Mouse (Mus musculus): ENCODE results near the gene Reln. TPM values are rescaled to one million over a fixed set of nuclear protein-coding genes. Genes with fewer than 3 reads are reported as not detected.

Gene Reln
- polyA plus RNA-seq, 1 experiment from 2014 or later, result 36.0 TPM

GRCm38 (mm10) chr5:22196476-22196875 lies 148.0 kb downstream of the Reln start:
- Histone ChIP-seq H3K4me1 (no peaks in the 10 kb centered on the region; the same call in 1 of the 2 replicates), H3K4me3 (no peak overlapping the region), H3K9me3 (no peaks in the 10 kb centered on the region), H3K27ac (no peak overlapping the region), H3K27me3 (replicated peaks) (no peaks in the 10 kb centered on the region), H3K36me3 (no peaks in the 10 kb centered on the region), H3K9ac (no peak overlapping the region), H3K4me2 (replicated peaks) (no peak overlapping the region)
- 40% methylated on average over 4 of the region's 4 CpGs for WGBS
- ATAC-seq (ENCODE audit: low FRiP score, low read depth), result peak; percentile 83

DNA sequence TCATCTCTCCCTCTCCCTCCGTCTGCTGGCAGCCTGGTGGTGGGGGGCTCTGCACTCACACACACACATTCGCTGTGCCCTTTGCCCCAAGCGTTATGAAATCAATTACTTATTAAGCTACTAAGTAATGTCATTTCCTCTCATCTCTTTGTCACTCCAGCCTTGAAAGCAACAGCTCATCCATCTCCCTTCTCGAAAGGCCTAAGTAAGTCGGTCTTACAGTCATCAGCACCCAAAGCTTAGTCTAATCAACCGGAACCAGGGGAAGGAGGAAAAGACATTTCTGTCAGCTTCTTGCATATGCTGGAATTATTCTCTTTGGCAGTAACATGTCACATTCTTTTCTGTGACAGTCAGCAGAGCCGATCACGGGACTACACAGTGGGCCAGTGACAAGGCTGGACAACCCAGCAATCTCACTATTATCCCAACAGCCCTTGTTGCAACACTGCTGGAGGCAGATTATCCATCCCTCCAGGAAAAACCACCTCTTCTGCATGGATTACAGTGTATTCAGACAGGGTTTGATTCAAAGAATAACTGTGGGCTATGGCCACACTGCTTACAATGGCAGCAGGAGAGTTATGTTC lies 149.1 kb downstream of the Reln start:
- Histone ChIP-seq H3K9ac (no peak overlapping the region), H3K27ac (no peak overlapping the region), H3K4me2 (replicated peaks) (no peak overlapping the region), H3K4me3 (no peak overlapping the region), H3K27me3 (replicated peaks) (no peaks in the 10 kb centered on the region), H3K36me3 (no peaks in the 10 kb centered on the region), H3K9me3 (no peaks in the 10 kb centered on the region), H3K4me1 (no peaks in the 10 kb centered on the region; the same call in 1 of the 2 replicates)
- 72% methylated on average over 8 of the region's 8 CpGs for WGBS
- no peak for ATAC-seq (ENCODE audit: low FRiP score, low read depth)

DNA sequence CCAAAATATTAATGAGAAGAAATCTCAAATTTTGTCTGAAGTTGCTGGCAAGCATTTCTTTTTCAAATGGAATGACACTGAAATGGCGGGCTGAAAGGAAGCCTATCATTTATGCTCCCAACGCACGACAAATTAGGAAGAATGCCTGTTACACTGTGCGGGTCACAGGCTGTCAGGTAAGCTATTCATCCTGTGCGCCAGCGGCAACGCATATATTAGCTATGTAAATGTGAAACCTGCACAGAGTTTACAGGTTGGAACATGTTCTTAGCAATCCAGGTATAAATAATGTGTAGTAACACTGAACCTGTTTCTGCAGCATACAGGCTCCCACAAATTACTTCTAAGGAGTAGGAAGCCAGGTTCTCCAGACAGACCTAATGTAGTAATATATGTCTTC lies 152.7 kb downstream of the Reln start:
- H3K9me3 ChIP-seq, result no peaks in the 10 kb centered on the region
- no peak overlapping the region for H3K9ac ChIP-seq
- H3K4me1 ChIP-seq, result no peaks in the 10 kb centered on the region; the same call in 1 of the 2 replicates
- ATAC-seq (ENCODE audit: low FRiP score, low read depth), result no peak
- 46% methylated on average over 7 of the region's 7 CpGs for WGBS
- no peak overlapping the region for H3K4me3 ChIP-seq
- no peak overlapping the region for H3K27ac ChIP-seq
- no peaks in the 10 kb centered on the region for H3K27me3 ChIP-seq (replicated peaks)
- H3K36me3 ChIP-seq, result no peaks in the 10 kb centered on the region
- no peak overlapping the region for H3K4me2 ChIP-seq (replicated peaks)

DNA sequence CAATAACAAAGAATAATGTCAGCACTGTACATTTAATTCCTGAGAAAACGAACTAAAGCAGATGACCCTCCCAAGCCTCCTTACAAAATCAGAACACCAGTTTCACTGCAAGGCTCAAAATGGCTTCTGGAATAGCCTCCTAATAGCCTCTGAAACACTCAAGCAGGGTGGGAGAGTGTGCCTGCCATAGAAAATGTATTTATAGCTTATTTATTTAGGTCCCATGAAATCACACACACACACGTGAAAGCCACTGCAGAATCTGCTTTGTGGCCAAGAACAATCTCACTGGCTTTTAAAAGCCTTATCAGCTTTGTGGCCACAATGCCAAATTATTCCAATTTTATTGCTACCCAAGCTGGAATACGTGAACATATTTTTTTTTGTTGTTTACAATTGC lies 154.2 kb downstream of the Reln start:
- H3K4me1 ChIP-seq, result no peaks in the 10 kb centered on the region
- ATAC-seq (ENCODE audit: low FRiP score, low read depth), result no peak
- 59% methylated on average over 3 of the region's 3 CpGs for WGBS
- H3K4me2 ChIP-seq (replicated peaks), result no peak overlapping the region
- H3K4me3 ChIP-seq, result no peak overlapping the region
- H3K36me3 ChIP-seq, result no peaks in the 10 kb centered on the region
- H3K27me3 ChIP-seq (replicated peaks), result no peaks in the 10 kb centered on the region
- no peak overlapping the region for H3K27ac ChIP-seq
- H3K9ac ChIP-seq, result no peak overlapping the region
- no peaks in the 10 kb centered on the region for H3K9me3 ChIP-seq

DNA sequence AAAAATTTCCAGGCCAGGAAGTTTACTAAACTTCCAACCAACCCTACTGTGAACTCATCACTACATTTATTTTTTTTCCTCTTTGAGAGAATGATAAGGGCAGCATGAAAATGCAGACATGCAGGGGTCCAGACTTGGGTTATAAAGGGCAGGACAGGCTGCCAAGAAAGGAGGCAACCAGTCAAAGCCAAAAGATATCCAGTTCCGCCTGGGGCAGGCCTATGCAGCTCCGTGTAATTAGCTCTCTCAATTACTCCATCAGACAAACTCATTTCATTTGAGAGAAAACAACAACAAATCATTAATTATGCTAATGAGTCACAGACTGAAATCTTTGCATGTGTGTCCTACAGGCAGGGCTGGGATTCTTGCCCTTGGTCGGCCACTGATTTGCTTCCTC lies 156.9 kb downstream of the Reln start:
- Histone ChIP-seq H3K4me3 (no peak overlapping the region), H3K27ac (no peak overlapping the region), H3K9me3 (no peaks in the 10 kb centered on the region), H3K9ac (no peak overlapping the region), H3K27me3 (replicated peaks) (no peaks in the 10 kb centered on the region), H3K4me2 (replicated peaks) (no peak overlapping the region), H3K4me1 (no peaks in the 10 kb centered on the region), H3K36me3 (no peaks in the 10 kb centered on the region)
- WGBS, result 74% methylated on average over 3 of the region's 3 CpGs
- no peak for ATAC-seq (ENCODE audit: low FRiP score, low read depth)

DNA sequence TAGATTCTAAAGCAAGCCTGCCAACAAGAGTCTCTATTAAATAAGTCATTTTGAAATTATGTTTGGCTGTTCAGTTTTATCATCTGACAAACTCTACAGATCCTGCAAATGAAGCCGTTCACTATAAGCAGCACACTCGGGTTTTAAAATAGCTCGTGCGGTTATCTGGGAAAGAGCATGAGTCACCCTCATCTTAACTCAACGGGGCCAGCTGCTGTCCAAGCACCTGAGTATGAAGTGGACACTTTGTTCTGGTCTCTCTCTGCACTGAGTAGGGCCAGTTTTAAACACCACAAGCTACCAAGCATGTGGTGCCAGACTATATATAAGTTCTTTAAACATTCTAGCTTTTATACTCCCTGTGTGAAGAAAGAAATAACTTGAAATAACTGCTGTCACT lies 168.0 kb downstream of the Reln start:
- no peak for ATAC-seq (ENCODE audit: low FRiP score, low read depth)
- no peak overlapping the region for H3K4me2 ChIP-seq (replicated peaks)
- no peak overlapping the region for H3K9ac ChIP-seq
- no peaks in the 10 kb centered on the region for H3K9me3 ChIP-seq
- no peak overlapping the region for H3K27ac ChIP-seq
- no peaks in the 10 kb centered on the region for H3K4me1 ChIP-seq
- WGBS, result 91% methylated on average over 5 of the region's 5 CpGs
- no peaks in the 10 kb centered on the region for H3K27me3 ChIP-seq (replicated peaks)
- no peaks in the 10 kb centered on the region for H3K36me3 ChIP-seq
- H3K4me3 ChIP-seq, result no peak overlapping the region

- Histone ChIP-seq H3K27ac (no peak overlapping the region), H3K36me3 (no peaks in the 10 kb centered on the region), H3K27me3 (replicated peaks) (no peaks in the 10 kb centered on the region), H3K9ac (no peak overlapping the region), H3K4me1 (no peaks in the 10 kb centered on the region), H3K9me3 (no peaks in the 10 kb centered on the region), H3K4me3 (no peak overlapping the region), H3K4me2 (replicated peaks) (no peak overlapping the region)
- 89% methylated on average over 5 of the region's 5 CpGs for WGBS
- ATAC-seq (ENCODE audit: low FRiP score, low read depth), result no peak
Measured at GRCm38 (mm10) chr5:22171336-22171735, 173.2 kb downstream of the Reln start.

DNA sequence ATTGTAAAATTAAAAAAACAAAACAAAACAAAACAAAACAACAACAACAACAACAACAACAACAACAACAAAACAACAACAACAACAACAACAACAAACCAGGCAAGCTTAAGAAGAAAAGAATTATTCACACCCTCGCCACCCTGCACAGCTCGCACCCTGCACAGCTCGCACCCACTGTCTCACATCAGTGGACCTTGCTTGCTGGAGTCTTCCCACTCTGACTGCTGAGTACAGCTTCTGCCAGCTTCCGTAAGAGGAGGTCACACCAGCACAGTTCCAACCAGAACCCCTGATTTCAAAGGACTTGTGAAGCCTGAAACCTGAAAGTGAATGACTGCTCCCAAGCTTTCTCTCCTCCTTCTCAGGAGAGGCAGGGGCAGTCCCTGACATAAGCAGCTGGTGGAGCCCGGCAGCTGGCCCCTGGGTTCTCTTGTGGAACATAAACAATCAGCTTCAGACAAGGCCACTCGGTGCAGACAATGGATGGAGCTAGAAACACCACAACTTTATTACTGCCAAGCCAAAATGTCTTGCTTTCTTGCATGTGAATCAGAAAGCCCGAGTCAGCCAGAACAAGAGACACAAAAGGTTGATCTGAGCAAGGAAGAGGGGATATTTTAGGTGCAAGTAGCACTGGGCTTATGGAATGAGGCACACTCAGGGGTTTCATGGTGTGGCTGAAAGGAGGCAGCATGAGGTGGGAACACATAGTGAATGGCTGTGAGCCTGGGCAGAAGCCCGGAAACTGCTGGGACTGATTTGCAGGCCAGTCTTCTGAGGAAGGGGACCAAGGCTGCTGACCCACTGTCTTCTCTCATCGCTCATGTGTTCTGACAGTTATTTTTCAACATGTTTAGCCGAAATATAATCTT lies 180.2 kb downstream of the Reln start:
- Histone ChIP-seq H3K4me3 (no peak overlapping the region), H3K27ac (no peak overlapping the region), H3K27me3 (replicated peaks) (no peaks in the 10 kb centered on the region), H3K4me1 (peaks cover 13% of the 10 kb centered on the region), H3K9ac (no peak overlapping the region), H3K36me3 (no peaks in the 10 kb centered on the region), H3K4me2 (replicated peaks) (no peak overlapping the region), H3K9me3 (no peaks in the 10 kb centered on the region)
- 50% methylated on average over 10 of the region's 10 CpGs for WGBS
- peak; percentile 77 for ATAC-seq (ENCODE audit: low FRiP score, low read depth)

DNA sequence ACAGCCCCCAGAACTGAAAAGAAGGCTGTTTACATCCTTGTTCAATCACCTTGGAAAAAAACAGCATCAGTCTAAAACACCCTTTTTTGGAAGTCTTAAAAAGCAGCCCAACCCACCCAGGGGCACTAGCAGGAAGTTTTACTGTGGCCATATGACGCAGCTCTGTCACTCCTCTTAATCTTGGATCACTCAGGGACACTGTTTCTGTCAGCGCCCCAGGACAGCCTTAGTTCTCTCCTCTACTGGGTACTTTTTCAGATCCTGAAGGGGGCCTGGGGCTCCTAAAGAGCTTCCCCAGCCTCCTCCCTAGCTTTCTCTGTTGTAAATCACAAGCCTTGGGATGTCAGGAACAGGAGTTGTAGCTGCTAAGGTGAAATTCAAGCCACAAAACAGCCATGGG lies 183.6 kb downstream of the Reln start:
- no peaks in the 10 kb centered on the region for H3K27me3 ChIP-seq (replicated peaks)
- ATAC-seq (ENCODE audit: low FRiP score, low read depth), result no peak
- H3K4me1 ChIP-seq, result peaks cover 13% of the 10 kb centered on the region
- no peak overlapping the region for H3K27ac ChIP-seq
- H3K4me2 ChIP-seq (replicated peaks), result no peak overlapping the region
- H3K4me3 ChIP-seq, result no peak overlapping the region
- H3K36me3 ChIP-seq, result no peaks in the 10 kb centered on the region
- H3K9ac ChIP-seq, result no peak overlapping the region
- 22% methylated on average over 2 of the region's 2 CpGs for WGBS
- no peaks in the 10 kb centered on the region for H3K9me3 ChIP-seq

DNA sequence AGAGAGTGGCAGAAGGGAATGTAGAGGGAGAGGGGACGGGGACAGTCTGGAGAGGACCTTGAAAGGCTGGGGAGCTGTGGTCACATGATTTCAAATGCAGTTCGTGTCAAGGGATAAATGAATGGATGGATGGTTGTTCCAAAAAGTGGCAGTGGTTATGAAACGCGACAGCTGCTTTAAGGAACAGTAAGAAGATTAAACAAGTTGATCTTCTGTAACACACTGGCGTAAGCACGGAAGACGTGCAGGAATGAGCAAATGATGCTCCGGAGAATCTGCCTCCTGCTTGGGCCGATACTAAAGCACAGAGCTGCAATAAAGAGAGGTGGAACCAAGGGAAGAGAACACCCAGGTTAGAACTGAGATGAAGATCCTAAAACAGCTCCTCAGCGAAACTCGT lies 185.7 kb downstream of the Reln start:
- Histone ChIP-seq H3K4me2 (replicated peaks) (no peak overlapping the region), H3K9ac (no peak overlapping the region), H3K9me3 (no peaks in the 10 kb centered on the region), H3K36me3 (no peaks in the 10 kb centered on the region), H3K4me1 (peaks cover 6% of the 10 kb centered on the region), H3K4me3 (no peak overlapping the region), H3K27ac (no peak overlapping the region), H3K27me3 (replicated peaks) (no peaks in the 10 kb centered on the region)
- WGBS, result 89% methylated on average over 11 of the region's 11 CpGs
- no peak for ATAC-seq (ENCODE audit: low FRiP score, low read depth)

DNA sequence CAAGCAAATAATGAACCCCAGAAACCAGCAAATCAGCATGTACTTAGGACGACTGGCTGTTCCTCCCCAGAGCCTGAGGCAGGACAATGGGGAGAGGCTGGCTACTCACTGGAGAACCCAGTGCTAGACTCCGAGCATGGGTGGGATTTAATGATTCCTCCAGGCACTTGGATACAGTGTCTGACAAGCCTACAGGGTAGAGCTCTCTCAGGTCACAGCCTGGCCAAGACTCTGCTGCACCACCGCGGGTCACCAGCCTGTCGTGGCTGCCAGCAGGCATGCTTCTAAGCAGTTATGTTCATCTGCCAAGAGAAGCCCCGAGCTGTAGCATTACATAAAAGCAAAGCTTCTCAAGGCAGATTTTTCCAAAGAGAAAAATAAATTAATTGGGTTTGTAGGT lies 190.9 kb downstream of the Reln start:
- H3K4me1 ChIP-seq, result no peaks in the 10 kb centered on the region
- H3K27me3 ChIP-seq (replicated peaks), result no peaks in the 10 kb centered on the region
- WGBS, result 58% methylated on average over 6 of the region's 6 CpGs
- no peak overlapping the region for H3K9ac ChIP-seq
- no peaks in the 10 kb centered on the region for H3K9me3 ChIP-seq
- no peaks in the 10 kb centered on the region for H3K36me3 ChIP-seq
- H3K4me2 ChIP-seq (replicated peaks), result no peak overlapping the region
- no peak for ATAC-seq (ENCODE audit: low FRiP score, low read depth)
- H3K4me3 ChIP-seq, result no peak overlapping the region
- H3K27ac ChIP-seq, result no peak overlapping the region

DNA sequence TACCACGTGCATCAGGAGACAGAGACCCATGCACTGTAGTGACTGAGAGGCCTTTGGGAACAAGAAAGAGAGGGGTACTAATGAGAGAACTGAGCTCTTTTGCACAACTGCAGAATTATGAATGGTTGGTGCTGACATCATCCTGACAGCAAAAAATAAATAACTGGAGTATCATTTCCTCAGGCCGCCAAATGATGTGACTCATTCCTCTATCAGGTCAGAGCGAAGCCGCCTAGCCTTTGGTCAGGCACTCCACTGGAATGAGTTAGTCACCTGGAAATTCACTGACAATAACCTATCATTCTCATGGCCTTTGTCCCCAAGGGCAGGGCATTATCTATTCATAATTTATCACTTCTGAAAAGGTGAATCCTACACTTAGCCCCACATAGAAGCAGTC lies 202.7 kb downstream of the Reln start:
- no peak overlapping the region for H3K4me2 ChIP-seq (replicated peaks)
- no peak overlapping the region for H3K27ac ChIP-seq
- no peak for ATAC-seq (ENCODE audit: low FRiP score, low read depth)
- H3K4me3 ChIP-seq, result no peak overlapping the region
- WGBS, result 72% methylated on average over 4 of the region's 4 CpGs
- no peaks in the 10 kb centered on the region for H3K36me3 ChIP-seq
- H3K4me1 ChIP-seq, result no peaks in the 10 kb centered on the region
- no peaks in the 10 kb centered on the region for H3K9me3 ChIP-seq
- no peak overlapping the region for H3K9ac ChIP-seq
- H3K27me3 ChIP-seq (replicated peaks), result no peaks in the 10 kb centered on the region

DNA sequence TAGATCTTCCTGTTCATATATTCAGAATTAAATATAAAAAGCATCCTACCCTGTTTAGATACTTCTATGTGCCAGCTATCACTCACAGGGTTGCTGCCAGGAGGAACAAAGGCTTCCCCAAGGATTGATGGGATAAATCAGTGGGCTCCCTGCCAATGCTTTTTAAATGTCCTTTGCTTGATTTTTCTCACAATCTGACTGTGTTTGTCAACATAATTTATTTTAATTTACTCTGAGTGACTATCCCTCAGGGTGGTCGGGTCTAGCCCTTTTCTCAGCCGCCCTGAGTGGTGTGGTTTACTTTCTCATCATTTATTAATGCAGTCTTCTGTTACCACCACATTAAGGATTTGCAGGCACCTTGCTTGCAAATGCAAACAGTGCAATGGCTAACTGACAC lies 205.5 kb downstream of the Reln start:
- Histone ChIP-seq H3K36me3 (no peaks in the 10 kb centered on the region), H3K4me3 (no peak overlapping the region), H3K4me1 (no peaks in the 10 kb centered on the region), H3K4me2 (replicated peaks) (no peak overlapping the region), H3K27me3 (replicated peaks) (no peaks in the 10 kb centered on the region), H3K9ac (no peak overlapping the region), H3K9me3 (no peaks in the 10 kb centered on the region), H3K27ac (no peak overlapping the region)
- no peak for ATAC-seq (ENCODE audit: low FRiP score, low read depth)
- 61% methylated on average over 2 of the region's 2 CpGs for WGBS

All from neural tube, embryonic 12.5 days (tissue).